Mouse (Mus musculus) lung, postnatal 0 days (tissue): ENCODE data around the gene Natd1.
"Not testable (repeated sequence)": the region's sequence is repeated elsewhere in the genome, so short reads cannot be mapped to it uniquely, and the experiment has no call there.

Source experiments
- CTCF ChIP-seq: IDR thresholded peaks from 2 replicates; pipeline ENCODE4 v1.5.1; 2016; ENCODE audit warnings: antibody characterized with exemption, mild to moderate bottlenecking
- EP300 ChIP-seq: IDR thresholded peaks from 2 replicates; pipeline ENCODE4 v1.6.1; 2016; ENCODE audit warnings: antibody characterized with exemption, mild to moderate bottlenecking, control low read depth

DNA sequence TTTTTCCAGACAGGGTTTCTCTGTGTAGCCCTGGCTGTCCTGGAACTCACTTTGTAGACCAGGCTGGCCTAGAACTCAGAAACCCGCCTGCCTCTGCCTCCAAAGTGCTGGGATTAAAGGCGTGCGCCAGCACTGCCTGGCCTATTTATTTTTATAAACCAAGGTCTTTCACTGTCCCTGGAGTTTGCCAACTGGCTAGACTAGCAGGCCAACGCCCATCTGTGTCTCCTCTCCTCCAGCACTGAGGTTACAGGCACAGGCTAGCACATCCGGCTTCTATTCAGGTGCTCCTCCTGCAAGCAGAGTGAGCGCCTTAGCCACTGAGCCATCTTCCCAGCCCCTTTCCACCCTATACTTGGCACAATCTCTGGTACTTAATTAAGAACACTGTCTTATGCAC is 45.1 kb downstream of the Natd1 start:
- not testable (repeated sequence) for TF ChIP-seq CTCF, EP300
